Mouse (Mus musculus) cerebellum, postnatal 25 days (tissue): ENCODE measurements around the gene Nek7.

Experiments used
- DNase-seq, 2 experiments: peaks; one replicate each; pipeline ENCODE4 v3.0.0; 2021; ENCODE audit warnings: mixed read lengths in 2 of 2

The Nek7 gene

DNA sequence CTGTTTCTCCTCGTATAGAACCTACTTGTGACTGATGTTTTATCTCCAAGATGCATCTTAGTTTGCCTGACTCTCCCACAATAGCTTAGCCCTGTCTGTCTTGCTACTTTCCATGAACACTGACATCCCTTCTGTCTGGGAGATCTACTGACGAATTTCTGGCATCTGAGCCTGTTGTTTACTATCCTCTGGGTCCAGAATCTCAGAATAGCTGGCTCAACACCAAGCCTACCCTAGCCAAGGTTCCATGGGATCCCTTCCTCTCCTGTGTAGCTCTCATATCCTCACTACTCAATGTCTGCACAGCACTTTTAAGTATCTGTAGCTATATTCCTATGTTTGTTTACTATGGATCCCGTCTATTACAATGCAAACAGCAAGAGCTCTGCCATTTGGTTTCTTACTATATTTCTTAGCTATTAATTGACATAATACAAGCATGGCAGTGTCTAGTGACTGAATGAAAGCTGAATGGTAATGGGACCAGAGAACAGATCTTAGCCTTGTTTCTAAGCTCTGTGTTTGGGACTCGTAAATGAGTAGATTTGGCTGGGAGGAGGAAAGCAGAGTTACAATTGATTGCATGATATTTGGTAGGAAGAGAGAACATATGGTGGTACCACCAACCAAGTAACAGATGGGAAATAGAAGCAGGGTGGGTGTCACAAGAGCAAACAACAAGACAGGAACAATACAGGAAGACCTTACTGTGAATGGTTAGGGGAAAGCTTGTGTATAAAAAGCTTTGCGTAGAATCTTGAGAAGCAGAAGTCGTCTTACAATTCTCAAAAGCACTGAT is 51.3 kb downstream of the Nek7 start:
- DNase-seq, result no peak

DNA sequence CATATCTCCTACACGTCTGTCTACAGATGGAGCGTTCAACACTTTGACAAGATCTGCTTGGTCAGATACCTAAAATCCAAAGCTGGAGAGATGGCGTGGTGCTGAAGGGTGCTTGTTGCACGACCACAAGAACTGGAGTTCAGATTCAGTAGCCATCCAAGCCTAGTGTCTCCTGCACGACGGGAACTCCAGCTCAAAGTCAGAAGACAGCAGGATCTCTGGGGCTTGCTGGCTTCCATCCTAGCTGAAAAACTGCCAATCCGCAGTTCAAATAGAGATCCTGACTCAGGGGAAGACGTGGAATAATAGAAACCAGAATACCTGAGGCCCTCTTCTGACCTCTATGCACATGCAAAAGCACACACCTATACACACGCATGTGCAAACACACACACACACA is 52.0 kb downstream of the Nek7 start:
- peak in 1 of 2 experiments; percentile 27 for DNase-seq

DNA sequence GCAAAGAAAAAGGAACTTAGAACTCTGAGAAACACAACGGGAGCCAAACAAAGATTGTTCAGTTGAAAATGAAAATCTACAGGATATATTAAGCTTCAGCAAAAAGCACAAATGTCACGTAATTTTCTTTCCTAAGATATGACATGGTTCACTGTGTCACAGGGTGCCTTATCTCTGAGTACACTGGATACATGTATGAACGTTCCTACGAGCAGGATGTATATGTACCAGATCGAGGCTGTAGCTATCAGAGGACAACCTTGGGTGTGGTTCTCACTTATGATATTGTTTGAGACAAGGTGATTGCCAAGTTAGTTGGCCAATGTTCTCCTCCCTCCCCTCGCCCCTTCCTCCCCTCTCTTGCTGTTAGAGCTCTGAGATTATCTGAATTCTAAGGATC is 55.3 kb downstream of the Nek7 start:
- no peak for DNase-seq

DNA sequence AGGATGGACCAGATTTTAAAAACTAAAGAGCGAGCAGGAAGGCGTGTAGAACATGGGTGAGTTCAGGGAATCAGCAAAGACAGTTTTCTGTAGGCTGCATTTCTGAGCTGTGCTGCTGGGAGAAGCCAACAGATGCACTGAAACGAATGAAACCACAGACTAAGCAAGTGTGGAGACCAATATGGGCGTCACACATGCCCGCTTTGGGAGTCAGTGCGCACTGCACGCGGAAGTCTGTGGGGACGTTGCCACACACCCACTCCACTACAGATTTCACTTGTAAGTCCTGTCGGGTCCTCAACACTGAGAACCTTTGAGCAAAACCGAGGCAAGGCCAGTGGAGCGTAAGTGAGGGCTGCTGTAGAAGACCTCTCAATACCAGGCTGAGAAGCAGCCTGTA is 59.2 kb downstream of the Nek7 start:
- no peak for DNase-seq

DNA sequence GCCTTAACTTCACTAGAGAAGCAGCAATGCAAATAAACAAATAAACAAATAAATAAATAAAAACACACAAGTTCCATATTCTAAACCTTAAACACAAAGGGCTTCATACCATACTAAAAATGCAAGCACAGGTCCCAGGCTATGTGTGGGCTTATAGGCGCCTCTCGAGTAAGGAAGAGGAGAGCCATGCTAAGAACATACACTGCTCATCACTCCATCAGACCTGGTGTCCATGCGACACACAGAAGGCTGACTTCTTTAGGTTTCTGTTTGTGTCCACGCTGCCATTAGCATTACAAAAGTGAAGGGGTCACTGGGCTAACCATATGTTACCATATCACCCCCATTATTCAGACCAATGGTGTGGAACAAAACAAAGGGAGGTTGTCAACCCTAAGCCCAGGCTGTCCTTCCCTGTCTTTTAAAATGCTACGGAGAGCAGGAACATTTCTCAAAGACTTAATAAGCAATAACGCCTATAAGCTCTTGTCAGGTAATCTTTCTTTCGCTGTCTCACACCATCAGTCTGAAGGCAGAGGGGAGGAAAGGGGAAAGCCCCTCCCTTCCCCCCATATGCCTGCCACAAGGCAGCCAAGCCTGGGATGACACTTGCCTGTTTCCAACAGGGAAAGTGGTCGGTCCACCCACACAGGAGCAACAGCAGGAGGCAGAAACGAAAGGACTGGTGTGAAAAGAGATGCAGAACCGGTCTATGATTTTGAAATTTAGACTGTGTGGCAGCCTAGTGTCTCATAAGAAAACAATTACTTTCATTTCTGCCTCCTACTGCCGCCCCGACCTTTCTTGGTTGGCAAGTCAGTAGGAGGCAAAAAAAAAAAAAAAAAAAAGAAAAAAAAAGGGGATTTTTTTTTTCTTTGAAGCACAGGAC is 60.5 kb downstream of the Nek7 start:
- no peak for DNase-seq

DNA sequence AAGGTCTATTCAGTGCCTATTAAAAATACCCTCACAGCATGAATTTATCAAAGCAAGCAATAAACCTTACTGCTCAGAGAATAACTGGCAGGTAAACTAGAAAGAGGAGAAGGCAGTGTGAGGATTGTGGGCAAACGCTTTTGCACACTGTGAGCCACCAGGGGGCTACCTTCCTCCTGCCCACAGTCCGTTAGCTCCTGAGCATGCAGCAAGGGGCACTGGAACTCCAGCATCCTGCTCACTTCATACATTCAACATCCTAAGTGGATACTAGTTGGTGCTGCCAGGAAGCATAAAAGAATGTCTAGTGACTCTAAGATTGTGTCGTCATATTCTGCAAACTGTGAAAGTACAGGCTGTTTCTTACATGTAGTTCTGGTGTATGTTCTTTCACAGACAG is 61.6 kb downstream of the Nek7 start:
- no peak for DNase-seq

DNA sequence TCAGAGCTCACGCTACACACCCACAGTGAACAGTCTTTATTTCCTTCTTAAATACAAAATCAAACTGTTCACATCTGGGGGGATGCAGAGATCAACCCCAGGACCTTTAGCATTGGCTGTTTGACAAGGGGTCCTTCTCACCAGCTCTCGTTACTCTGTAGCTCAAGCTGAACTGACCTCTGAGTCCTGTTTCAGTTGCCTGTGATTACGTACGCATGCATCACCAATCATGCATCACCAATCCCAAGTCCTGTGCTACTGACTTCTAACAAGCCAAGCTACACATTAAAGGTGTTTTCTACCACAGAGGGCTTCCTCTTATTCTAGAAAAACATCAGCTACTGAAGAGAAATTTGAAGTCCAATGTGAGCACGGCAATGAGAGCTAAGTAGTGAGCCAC is 65.0 kb downstream of the Nek7 start:
- no peak for DNase-seq

DNA sequence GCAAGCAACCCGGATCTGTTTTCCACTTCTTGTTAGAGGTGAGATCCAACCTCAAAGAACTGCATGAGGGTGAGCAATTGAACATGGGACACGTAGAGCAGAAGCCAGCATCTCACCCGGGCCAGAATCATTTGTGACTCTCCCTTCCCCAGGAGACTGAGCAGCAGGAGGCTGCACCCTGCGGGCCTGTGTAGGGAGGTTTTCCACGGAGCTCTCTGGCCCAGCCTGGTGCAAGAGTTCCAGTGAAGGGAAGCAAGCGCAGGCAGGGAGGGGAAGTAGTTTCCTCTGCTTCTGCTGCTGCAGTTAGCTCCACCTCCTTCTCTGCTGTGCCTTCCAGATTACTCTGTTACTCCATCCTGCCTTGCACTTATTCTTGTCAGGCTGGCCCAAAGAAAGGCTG is 69.8 kb downstream of the Nek7 start:
- no peak for DNase-seq

DNA sequence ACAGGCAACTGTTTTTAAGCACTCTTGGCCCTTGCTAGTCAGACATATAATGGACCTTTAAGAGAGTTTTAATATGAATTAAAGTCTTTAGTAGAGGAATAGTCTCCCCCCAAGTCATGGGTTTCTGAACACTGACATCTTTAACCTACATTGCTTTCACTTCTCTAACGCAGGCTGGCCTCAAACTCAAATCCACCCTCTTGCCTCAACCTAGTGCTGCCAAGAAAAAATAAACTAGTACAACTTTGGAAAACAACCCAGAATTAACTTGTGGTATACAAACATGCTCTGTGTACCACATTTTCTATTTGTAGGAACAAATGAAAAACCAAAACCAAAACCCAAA is 77.8 kb downstream of the Nek7 start:
- no peak for DNase-seq

DNA sequence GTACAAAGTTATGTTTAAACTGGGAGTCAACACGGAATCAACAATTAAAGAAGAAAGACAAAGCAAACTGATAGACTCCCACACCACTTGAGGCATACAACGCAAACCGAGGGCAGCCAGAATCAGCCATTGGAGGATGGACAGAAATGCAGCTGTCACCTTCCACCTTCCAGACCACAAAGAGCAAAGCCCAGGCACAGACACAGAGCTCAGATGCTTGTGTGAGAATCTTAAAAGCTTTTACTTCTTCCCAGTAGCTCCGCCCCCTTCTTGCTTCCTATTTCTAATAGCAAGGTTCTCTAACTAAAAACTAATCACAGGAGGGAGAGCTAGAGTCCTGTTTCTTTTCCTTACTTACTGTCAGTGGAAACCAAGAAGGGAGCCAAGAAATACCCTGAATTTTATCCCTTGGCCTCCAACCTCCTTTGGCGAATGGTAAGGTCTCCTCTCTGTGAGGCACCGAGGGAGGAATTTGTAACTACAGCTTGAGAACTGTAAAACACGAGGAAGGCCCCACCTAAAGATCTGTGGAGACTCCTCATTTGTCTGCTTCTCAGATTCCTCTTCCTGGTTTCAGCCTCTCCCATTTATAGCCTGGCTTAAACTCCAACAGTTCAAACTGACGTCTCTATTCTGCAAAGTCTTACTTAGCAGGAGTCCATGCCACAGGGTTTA is 78.3 kb downstream of the Nek7 start:
- DNase-seq, result no peak

DNA sequence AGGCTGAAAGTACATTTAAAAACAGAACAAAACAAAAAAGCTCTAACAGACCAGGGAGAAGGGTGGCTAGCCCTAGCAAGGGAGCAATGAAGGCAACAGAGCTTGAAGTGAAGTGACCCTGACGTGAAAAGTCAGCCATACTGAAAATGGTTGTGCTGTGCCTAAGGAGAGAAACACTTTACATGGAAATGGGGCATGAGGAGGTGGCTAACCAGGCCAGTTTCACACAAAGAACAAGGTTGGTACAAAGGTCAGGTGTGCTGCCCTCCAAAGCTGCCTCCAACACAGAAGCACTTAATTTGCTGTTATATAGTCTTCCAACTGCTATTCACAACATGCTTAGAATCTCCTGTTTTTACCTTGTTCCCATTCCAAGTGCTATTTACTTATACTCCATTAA is 80.2 kb downstream of the Nek7 start:
- no peak for DNase-seq

DNA sequence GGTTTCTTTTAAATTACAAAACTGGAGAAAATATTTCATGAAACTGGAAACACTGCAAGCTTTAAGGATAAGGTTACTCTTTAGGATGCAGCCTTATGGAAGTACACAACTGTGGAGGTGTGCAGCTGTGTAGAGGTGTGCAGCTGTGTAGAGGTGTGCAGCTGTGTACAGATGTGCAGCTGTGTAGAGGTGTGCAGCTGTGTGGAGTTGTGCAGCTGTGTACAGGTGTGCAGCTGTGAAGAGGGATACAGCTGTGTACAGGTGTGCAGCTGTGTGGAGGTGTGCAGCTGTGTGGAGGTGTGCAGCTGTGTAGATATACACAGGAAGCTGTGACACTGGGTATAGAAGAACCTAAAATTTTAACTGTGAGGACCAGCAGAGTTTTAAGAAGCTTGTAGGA is 81.7 kb downstream of the Nek7 start:
- no peak for DNase-seq

DNA sequence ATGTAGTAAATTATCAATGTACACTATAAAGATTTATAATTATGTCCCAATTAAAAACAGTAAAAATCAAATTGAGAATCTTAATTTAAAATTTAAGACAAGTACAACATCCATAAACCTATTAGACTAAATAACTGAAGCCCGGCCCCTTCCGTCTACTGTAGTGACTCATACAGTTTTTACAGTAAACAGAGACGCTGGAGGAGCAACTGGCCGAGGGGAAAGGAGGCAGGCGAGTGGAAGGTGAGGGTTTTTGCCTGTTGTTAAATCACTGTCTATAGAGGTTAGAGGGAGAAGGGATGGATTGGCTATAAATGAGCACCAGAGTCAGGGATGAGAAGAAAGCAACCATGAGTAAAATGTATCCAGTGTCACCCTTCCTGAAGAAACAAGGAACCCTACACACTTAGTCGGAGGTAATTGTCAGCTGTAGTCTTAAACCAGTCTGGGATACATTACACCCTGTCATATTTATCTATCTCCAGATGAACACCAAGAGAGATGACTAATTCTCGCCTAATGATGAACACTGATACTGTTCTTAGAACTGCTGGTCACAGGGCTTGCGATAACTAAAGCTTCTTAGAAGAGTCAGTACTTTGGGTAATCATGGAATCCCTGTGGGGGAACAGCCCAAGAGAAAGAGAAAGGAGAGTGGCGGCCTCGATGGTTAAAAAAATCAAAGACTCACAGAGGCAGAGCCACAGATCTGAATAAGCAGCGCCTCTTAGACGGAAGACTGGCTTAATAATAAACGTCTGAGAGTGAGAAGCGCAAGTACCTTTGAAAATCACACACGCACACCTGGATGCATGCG is 84.0 kb downstream of the Nek7 start:
- no peak for DNase-seq

DNA sequence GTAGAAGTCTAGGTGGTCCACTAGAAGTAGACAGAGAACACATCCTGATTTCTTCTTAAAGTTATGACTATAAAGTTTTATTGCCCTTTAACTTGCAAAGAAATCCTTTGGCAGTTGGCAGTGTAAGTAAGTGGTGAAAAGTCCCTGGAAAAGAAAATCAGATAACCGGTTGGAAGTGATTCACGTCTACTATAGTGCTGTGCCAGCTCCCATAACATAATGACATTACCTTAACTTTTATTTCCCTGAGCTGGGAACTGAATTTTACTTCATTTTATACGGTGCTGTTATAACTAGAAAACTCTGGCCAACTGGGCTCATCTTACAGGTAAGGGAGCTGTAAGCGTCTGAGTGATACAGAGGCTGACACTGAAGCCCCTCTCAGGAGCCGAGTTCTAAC is 89.3 kb downstream of the Nek7 start:
- DNase-seq, result no peak

DNA sequence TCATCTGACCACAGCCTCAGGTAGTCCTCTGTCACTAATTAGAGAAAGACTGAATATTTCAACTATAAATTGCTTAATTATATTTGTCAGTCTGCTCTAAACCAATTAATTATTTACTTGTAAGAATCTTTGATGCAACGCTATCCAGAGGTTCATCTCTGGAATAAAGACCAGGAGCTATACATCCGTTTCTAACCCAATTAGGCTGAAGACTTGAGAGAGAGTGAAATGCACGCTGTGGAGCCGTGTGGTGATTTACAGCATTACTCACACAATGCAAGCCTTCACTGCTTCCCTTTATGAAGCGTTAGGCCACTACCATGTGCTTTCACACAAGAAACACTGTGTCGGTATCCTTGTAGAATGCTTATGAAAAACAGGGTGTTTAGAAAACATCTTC is 96.0 kb downstream of the Nek7 start:
- DNase-seq, result no peak

DNA sequence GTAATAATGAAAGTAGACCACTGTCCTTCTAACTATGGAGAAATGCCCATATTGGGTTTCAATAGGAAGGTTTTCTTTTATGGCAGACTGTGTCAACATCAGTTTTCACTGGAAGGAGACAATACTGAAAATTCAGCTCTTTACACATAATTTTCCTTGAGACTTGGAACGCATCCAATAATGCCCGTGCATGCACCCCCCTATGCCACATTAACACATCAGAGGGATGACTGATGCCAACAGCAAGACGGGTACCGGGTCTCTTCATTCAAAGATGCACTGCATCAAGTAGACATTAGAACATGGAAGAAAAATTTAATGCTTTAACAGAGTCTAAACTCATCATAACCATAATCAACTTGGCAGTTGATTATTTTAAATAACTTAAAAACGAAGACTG is 101.7 kb downstream of the Nek7 start:
- DNase-seq, result no peak

DNA sequence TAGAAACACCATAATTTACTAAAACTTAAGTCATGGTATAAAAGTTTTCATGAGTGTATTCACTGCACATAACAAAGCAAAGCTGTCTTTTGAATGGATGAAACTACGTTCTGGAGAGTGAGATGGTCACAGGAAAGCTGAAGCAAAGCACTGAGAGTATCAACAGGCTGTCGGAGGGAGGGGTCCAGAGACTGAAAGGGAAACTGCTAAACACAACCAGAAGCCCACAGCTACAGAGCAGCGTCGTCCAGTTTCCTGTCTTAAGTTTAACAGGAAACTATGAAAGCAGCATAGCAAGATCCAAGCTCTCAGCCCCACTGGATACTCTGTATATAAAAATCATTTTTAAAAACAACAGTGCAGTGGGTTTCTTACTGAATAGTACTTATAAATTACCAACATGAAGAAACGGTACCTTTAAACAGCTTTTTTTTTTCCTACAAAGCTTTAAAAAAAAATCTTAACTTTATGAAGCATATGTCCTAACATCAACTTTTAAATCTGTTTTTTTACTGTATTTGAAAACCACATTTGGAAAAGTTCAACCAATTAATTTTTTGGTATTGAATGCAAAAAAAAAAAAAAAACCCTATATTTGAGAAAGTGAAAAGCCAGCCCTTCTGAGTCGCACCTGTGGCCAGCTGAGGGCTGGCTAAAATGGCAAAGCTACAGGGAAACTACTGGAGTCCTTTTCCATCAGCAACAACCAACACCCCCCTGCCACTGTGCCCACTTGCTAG is 102.4 kb downstream of the Nek7 start:
- no peak for DNase-seq

DNA sequence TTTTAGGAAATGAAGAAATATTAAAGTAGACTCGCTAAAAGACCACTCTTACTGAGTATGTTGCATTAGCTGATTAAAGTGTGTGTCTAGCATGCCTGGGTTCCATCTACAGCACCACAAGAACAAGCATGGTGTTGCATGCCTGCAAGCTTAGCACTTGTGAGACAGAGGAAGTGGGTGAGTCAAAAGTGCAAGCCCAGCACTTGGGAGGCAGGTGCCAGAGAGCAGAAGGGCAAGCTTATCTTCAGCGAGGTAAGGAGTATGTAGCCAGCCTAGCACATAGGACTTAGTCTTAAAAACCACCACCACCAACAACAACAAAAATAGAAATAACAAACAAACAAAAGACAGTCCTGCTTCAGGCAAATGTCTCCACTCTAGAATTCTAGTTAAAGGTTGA is 103.0 kb downstream of the Nek7 start:
- no peak for DNase-seq

DNA sequence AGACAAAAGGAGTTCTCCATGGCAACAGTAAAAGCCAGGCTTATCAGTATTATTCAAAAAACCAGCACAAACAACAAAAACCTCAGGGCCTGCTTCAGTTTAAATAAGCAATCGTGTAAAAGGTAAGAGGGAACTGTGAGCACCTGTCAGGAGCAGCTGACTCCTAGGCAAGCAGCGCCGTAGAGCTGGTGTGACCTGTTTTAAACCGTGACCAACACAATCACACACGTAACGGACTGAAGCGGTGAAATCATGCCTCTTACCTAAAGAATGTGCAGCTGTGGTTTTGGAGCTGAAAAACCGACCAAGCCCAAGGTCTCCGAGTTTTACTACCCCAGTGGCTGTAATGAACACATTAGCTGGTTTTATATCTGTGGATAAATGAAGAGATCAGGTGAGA is 104.6 kb downstream of the Nek7 start:
- no peak for DNase-seq

DNA sequence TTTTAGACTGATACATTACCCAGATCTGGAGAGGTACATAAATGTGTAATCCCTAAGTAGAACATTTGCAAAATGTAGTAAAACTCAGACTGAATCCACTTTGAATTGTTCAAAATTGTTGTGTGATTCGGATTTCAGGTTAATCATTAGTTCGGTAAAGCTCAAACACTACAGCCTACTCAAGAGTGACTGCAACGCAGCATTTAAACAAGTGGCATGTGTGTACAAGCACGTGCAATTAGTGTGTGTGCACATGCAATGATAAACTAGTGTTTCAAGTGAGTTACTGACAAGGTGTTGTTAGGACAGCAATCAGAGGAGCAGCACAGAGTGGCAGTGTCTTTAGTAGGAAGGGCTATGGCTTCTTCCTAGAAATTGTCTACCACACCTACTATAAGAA is 106.0 kb downstream of the Nek7 start:
- no peak for DNase-seq

DNA sequence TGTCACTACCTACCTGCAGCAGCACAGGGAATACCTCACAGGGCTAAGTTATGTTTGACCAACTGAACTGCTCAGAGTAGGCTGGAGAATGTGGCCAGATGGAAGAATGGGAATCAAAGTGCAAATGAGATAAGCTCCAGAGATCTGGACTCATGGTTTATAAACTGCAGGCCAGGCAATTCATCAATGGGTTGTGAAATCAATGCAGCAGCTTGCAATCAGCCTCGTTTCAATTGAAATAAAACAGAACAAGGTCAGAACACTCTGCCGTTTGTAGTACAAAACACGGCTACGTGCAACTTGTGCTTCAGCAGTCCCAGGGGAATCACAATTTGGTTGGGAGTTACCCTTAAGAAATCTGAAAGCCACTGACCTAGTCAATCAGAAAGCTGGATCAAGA is 109.4 kb downstream of the Nek7 start:
- no peak for DNase-seq

DNA sequence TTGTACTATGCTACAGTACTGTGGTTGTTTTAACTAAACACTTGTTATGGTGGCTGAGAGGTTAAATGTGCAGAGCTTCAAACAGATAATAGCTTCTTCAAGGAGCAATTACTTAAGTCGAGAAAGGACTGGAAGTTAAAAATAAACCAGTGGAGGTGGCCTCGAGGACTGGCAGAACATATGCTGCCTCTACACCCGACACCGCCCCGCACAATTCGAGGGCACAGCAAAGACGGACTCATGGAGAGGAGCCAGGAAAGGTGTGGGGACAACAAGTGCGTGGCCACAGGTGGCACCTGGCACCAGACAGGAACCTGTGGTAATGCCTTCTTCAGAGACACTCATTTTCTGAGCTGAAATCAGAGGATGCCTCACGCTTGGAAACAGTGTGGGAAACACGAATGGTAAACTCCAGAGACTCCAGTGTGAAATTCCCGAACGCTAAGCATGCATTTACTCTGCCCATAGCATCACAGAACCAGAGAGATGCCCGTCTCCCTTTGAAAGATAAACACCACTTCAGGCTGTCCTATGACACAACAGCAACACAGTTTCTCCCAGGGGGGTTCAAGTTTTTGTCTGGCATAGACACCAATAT is 112.4 kb downstream of the Nek7 start:
- DNase-seq, result peak in 1 of 2 experiments; percentile 26
